Mouse (Mus musculus): ENCODE data around the gene Vps37c.

Gene Vps37c

GRCm38 (mm10) chr19:10714168-10714567 lies 25.6 kb downstream of the Vps37c start:
- DNase-seq (ENCODE audit: low spot score): no peak

- peak; percentile 32 for DNase-seq (ENCODE audit: low spot score)
Observed at GRCm38 (mm10) chr19:10714682-10715475, 26.3 kb downstream of the Vps37c start.

- DNase-seq (ENCODE audit: low spot score): no peak
Observed at GRCm38 (mm10) chr19:10715476-10715875, 26.9 kb downstream of the Vps37c start.

GRCm38 (mm10) chr19:10718251-10718775 lies 29.8 kb downstream of the Vps37c start:
- DNase-seq (ENCODE audit: low spot score): no peak

GRCm38 (mm10) chr19:10719751-10720150 lies 31.2 kb downstream of the Vps37c start:
- DNase-seq (ENCODE audit: low spot score): no peak

- no peak for DNase-seq (ENCODE audit: low spot score)
Observed at GRCm38 (mm10) chr19:10720524-10720923, 32.0 kb downstream of the Vps37c start.

GRCm38 (mm10) chr19:10721064-10721463 lies 32.5 kb downstream of the Vps37c start:
- DNase-seq (ENCODE audit: low spot score): no peak

- no peak for DNase-seq (ENCODE audit: low spot score)
Observed at GRCm38 (mm10) chr19:10723084-10723483, 34.5 kb downstream of the Vps37c start.

- no peak for DNase-seq (ENCODE audit: low spot score)
Observed at GRCm38 (mm10) chr19:10723649-10724048, 35.1 kb downstream of the Vps37c start.

- no peak for DNase-seq (ENCODE audit: low spot score)
Observed at GRCm38 (mm10) chr19:10724629-10725363, 36.3 kb downstream of the Vps37c start.

GRCm38 (mm10) chr19:10729889-10730288 lies 41.4 kb downstream of the Vps37c start:
- DNase-seq (ENCODE audit: low spot score): no peak

GRCm38 (mm10) chr19:10730469-10730868 lies 41.9 kb downstream of the Vps37c start:
- no peak for DNase-seq (ENCODE audit: low spot score)

GRCm38 (mm10) chr19:10731975-10732374 lies 43.4 kb downstream of the Vps37c start:
- DNase-seq (ENCODE audit: low spot score): no peak

- no peak for DNase-seq (ENCODE audit: low spot score)
Observed at GRCm38 (mm10) chr19:10732741-10733140, 44.2 kb downstream of the Vps37c start.

- DNase-seq (ENCODE audit: low spot score): no peak
Observed at GRCm38 (mm10) chr19:10733501-10734127, 45.1 kb downstream of the Vps37c start.

- no peak for DNase-seq (ENCODE audit: low spot score)
Observed at GRCm38 (mm10) chr19:10734554-10734953, 46.0 kb downstream of the Vps37c start.

GRCm38 (mm10) chr19:10735061-10735460 lies 46.5 kb downstream of the Vps37c start:
- DNase-seq (ENCODE audit: low spot score): no peak

- DNase-seq (ENCODE audit: low spot score): no peak
Observed at GRCm38 (mm10) chr19:10735861-10736260, 47.3 kb downstream of the Vps37c start.

- no peak for DNase-seq (ENCODE audit: low spot score)
Observed at GRCm38 (mm10) chr19:10738038-10738437, 49.5 kb downstream of the Vps37c start.

GRCm38 (mm10) chr19:10738811-10739210 lies 50.3 kb downstream of the Vps37c start, which contains the start of gene Cd5:
TSS of gene Cd5 (minus strand) at chr19:10739002.
- no peak for DNase-seq (ENCODE audit: low spot score)

GRCm38 (mm10) chr19:10739916-10740315 lies 51.4 kb downstream of the Vps37c start:
- no peak for DNase-seq (ENCODE audit: low spot score)

- no peak for DNase-seq (ENCODE audit: low spot score)
Observed at GRCm38 (mm10) chr19:10740641-10741440, 52.3 kb downstream of the Vps37c start.

Measured in layer of hippocampus, adult 9-10 months (tissue).